Mouse (Mus musculus) kidney, adult 2 months (tissue): ENCODE measurements at regions not wholly inside any gene's neighbourhood (a gene's known extent, or its start where the extent isn't known, plus 50 kb on each side); places are given as distances from the start of the nearest gene placed in this dataset.

ENCODE experiments used
- DNase-seq: peaks from one replicate; pipeline ENCODE4 v3.0.0; 2021
- H3K27ac ChIP-seq: fragments of 200-500 bp; 2 replicates; pipeline ENCODE4 v1.5.1; 2012; ENCODE audit warnings: low read depth, low read length, control low read depth, inconsistent platforms; ENCODE audit not compliant: insufficient read depth
- H3K27me3 ChIP-seq: fragments of 200-500 bp; replicated peaks from 2 replicates; pipeline ENCODE4 v1.6.1; 2012; ENCODE audit warnings: mild to moderate bottlenecking, moderate library complexity, low read length, inconsistent platforms; ENCODE audit not compliant: control insufficient read depth, insufficient read depth
- H3K36me3 ChIP-seq: fragments of 200-500 bp; 2 replicates; pipeline ENCODE4 v1.6.1; 2012; ENCODE audit warnings: mild to moderate bottlenecking, moderate library complexity, low read length, inconsistent platforms; ENCODE audit not compliant: control insufficient read depth, insufficient read depth
- H3K4me1 ChIP-seq: fragments of 200-500 bp; 2 replicates; pipeline ENCODE4 v1.6.1; 2011; ENCODE audit warnings: low read length; ENCODE audit not compliant: control insufficient read depth, insufficient read depth
- H3K4me3 ChIP-seq: fragments of 200-500 bp; 2 replicates; pipeline ENCODE4 v1.5.1; 2011; ENCODE audit warnings: mild to moderate bottlenecking, low read depth, low read length, control low read depth; ENCODE audit not compliant: insufficient read depth
- CTCF ChIP-seq: fragments of 200-500 bp; conservative IDR thresholded peaks from 2 replicates; pipeline ENCODE4 v1.5.1; 2011; ENCODE audit warnings: low read depth, mild to moderate bottlenecking, control low read depth, low read length, moderate library complexity, mixed read lengths; ENCODE audit not compliant: insufficient read depth, insufficient read length
- POLR2A ChIP-seq: fragments of 200-500 bp; IDR thresholded peaks from one replicate; pipeline ENCODE4 v1.6.1; 2011; ENCODE audit warnings: low read depth, low read length, control low read depth
- WGBS: fragments of 180-500 bp; shearing (Covaris S2); methylation state at CpG from one replicate; pipeline ENCODE4 v1.1.7; 2018; 5-methylcytosine and 5-hydroxymethylcytosine counted together

- Histone ChIP-seq H3K36me3 (no peaks in the 10 kb centered on the region), H3K4me1 (peaks cover 11% of the 10 kb centered on the region), H3K4me3 (no peak overlapping the region), H3K27me3 (no peaks in the 10 kb centered on the region), H3K27ac (peak overlapping the region; percentile 44; the same call in 1 of the 2 replicates)
- 49% methylated on average over 7 of the region's 7 CpGs for WGBS
- peak; percentile 59 for DNase-seq
- TF ChIP-seq CTCF (peak; percentile 22; the same call in 1 of the 2 replicates), POLR2A (no peak)
Observed at GRCm38 (mm10) chr6:147954967-147955830, 91.9 kb upstream of the Far2 start.

GRCm38 (mm10) chr6:147964739-147965138 is 82.3 kb upstream of the Far2 start:
- no peak overlapping the region for H3K27ac ChIP-seq
- H3K27me3 ChIP-seq: no peaks in the 10 kb centered on the region
- H3K4me1 ChIP-seq: no peaks in the 10 kb centered on the region
- no peak for DNase-seq
- TF ChIP-seq CTCF: no peak
- TF ChIP-seq POLR2A: no peak
- WGBS: 84% methylated on average over 4 of the region's 4 CpGs
- no peaks in the 10 kb centered on the region for H3K36me3 ChIP-seq
- no peak overlapping the region for H3K4me3 ChIP-seq

- TF ChIP-seq CTCF (no peak), POLR2A (no peak)
- WGBS: 89% methylated on average over 2 of the region's 2 CpGs
- Histone ChIP-seq H3K27ac (no peak overlapping the region), H3K27me3 (no peaks in the 10 kb centered on the region), H3K4me3 (no peak overlapping the region), H3K36me3 (no peaks in the 10 kb centered on the region), H3K4me1 (no peaks in the 10 kb centered on the region)
- no peak for DNase-seq
Observed at GRCm38 (mm10) chr6:147970162-147970608, 76.9 kb upstream of the Far2 start.

- no peak overlapping the region for H3K4me3 ChIP-seq
- TF ChIP-seq POLR2A (no peak), CTCF (no peak)
- no peaks in the 10 kb centered on the region for H3K4me1 ChIP-seq
- WGBS: 13% methylated on average over 1 of the region's 1 CpGs
- H3K27ac ChIP-seq: no peak overlapping the region
- H3K36me3 ChIP-seq: no peaks in the 10 kb centered on the region
- H3K27me3 ChIP-seq: no peaks in the 10 kb centered on the region
- no peak for DNase-seq
Observed at GRCm38 (mm10) chr6:147972552-147972951, 74.5 kb upstream of the Far2 start.

GRCm38 (mm10) chr6:147973059-147973458 is 74.0 kb upstream of the Far2 start:
- H3K27me3 ChIP-seq: no peaks in the 10 kb centered on the region
- H3K4me3 ChIP-seq: no peak overlapping the region
- WGBS: 58% methylated on average over 2 of the region's 2 CpGs
- no peaks in the 10 kb centered on the region for H3K36me3 ChIP-seq
- TF ChIP-seq CTCF: no peak
- TF ChIP-seq POLR2A: no peak
- no peak overlapping the region for H3K27ac ChIP-seq
- DNase-seq: no peak
- no peaks in the 10 kb centered on the region for H3K4me1 ChIP-seq

- no peak for DNase-seq
- Histone ChIP-seq H3K36me3 (no peaks in the 10 kb centered on the region), H3K27me3 (no peaks in the 10 kb centered on the region), H3K4me1 (no peaks in the 10 kb centered on the region), H3K27ac (no peak overlapping the region), H3K4me3 (no peak overlapping the region)
- WGBS: 82% methylated on average over 1 of the region's 1 CpGs
- TF ChIP-seq POLR2A: no peak
- no peak for TF ChIP-seq CTCF
Observed at GRCm38 (mm10) chr6:147975917-147976316, 71.1 kb upstream of the Far2 start.

- TF ChIP-seq POLR2A (no peak), CTCF (no peak)
- Histone ChIP-seq H3K4me3 (no peak overlapping the region), H3K36me3 (no peaks in the 10 kb centered on the region), H3K4me1 (no peaks in the 10 kb centered on the region), H3K27me3 (no peaks in the 10 kb centered on the region), H3K27ac (no peak overlapping the region)
- WGBS: 69% methylated on average over 4 of the region's 4 CpGs
- no peak for DNase-seq
Observed at GRCm38 (mm10) chr6:147989381-147989780, 57.7 kb upstream of the Far2 start.
